Mouse (Mus musculus) c-Kit-negative CD71-positive TER-119-positive erythroid progenitor cells, embryonic 14.5 days (primary cell): Measurements from ENCODE around the gene Tenm4.

Source experiments
- DNase-seq: peaks from one replicate; pipeline ENCODE4 v3.0.0-alpha.2; 2013; ENCODE audit warnings: low read depth, low spot score

The Tenm4 gene

GRCm38 (mm10) chr7:96643461-96644204, 472.6 kb downstream of the Tenm4 start:
- no peak for DNase-seq

- no peak for DNase-seq
Measured at GRCm38 (mm10) chr7:96644205-96644531, 473.1 kb downstream of the Tenm4 start.

GRCm38 (mm10) chr7:96647657-96648056, 476.6 kb downstream of the Tenm4 start:
- no peak for DNase-seq

DNA sequence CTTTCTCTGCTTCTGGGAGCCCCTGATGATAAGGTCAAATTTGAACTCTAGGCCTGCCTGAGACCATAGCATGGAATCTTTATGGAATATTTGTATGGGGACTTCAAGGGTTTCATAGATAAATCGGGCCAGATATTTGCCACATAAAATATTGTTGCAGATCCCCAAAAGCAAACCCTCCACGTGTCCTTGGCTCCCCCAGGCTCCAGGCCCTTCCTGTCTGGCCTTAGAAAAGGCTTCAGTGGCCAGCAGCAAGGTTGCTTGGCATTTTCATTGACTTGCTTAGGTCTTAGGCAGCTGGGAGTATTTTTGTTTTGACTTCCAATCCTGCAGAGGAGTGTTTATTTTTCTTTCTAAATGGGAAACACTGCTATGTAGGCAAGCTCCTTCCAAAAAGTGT, 477.6 kb downstream of the Tenm4 start:
- DNase-seq: no peak

DNA sequence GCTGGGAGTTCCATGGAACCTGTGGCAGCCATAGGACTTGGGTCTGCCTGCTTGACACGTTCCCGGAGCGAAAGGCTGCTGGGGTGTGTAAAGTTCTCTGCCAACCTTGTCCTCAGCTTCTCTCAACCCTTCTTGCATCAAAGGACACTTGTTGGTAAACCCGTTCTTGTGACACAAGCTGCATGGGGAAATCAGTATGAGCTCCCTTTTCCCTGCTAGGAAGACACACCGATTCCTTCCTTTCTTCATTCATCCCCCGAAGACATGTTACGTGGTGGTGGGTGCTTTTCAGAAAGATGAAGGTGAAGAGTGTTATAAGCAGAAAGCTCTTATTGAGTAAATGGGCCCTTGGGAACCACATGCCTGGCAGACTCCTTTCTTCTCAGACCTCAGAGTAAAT, 478.1 kb downstream of the Tenm4 start:
- no peak for DNase-seq

DNA sequence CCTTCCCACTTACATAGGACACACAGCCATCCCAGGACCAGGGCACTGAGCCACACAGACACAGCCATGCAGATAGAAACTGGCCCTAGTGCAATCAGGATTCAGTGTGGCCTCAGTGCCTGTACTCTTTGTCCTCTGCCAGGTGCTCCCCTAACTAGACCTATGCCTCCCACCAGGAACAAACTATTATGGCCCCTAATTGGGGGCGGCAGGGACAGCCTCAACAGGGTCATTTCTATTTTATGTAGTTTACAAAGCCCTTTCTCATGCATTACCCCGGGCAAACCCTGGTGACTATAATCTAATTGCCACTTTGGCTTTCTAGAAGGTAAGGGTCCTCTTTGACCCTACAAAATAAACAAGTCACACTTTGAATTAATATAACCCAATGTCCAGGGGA, 479.4 kb downstream of the Tenm4 start:
- DNase-seq: no peak

- DNase-seq: no peak
Measured at GRCm38 (mm10) chr7:96651055-96651454, 480.0 kb downstream of the Tenm4 start.

GRCm38 (mm10) chr7:96651626-96652341, 480.7 kb downstream of the Tenm4 start:
- no peak for DNase-seq

DNA sequence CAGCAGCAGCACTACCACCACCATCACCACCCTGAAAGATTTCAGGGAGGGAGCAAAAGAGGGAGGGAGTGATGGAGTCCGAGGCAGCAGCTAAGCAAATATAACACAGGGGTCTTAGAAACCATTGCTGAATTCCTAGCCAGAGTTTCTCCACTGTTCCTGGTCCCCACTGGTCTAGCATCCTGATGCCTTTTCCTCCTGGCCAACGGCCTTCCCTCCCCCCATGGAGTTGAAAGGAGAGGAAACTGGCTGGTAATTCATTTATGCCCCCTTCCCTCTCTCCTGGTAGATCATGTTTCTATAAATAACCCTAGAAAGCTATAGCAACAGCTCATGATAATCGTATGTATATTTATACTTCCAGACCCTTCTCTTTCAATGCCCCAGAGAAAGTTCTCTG, 481.8 kb downstream of the Tenm4 start:
- DNase-seq: no peak

- no peak for DNase-seq
Measured at GRCm38 (mm10) chr7:96654206-96654605, 483.2 kb downstream of the Tenm4 start.

GRCm38 (mm10) chr7:96655096-96655716, 484.2 kb downstream of the Tenm4 start:
- no peak for DNase-seq

GRCm38 (mm10) chr7:96657101-96657830, 486.2 kb downstream of the Tenm4 start:
- no peak for DNase-seq

- no peak for DNase-seq
Measured at GRCm38 (mm10) chr7:96657857-96658580, 487.0 kb downstream of the Tenm4 start.

DNA sequence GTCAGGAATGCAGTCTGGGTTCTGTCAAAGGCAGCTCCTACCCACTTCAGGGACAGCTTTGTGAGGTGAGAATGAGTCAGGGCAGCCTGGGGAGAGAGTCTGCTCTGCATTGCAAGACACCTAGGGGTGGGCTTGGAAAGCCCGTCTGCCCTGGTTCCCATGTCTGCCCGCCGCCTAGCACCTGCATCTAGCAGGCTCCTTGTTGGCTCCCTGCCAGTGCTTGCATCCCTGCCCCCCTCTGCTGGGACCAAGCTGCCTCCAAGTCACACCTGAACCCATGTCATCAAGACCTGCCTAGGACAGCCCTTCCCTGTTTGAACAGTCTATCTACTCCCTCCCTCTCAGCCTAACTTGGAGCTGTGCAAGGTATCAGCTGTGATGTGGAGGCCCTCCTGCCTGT, 489.9 kb downstream of the Tenm4 start:
- DNase-seq: no peak

GRCm38 (mm10) chr7:96661352-96662169, 490.5 kb downstream of the Tenm4 start:
- no peak for DNase-seq

- no peak for DNase-seq
Measured at GRCm38 (mm10) chr7:96663336-96663735, 492.3 kb downstream of the Tenm4 start.

- no peak for DNase-seq
Measured at GRCm38 (mm10) chr7:96666366-96666896, 495.4 kb downstream of the Tenm4 start.

- no peak for DNase-seq
Measured at GRCm38 (mm10) chr7:96667688-96668087, 496.6 kb downstream of the Tenm4 start.

DNA sequence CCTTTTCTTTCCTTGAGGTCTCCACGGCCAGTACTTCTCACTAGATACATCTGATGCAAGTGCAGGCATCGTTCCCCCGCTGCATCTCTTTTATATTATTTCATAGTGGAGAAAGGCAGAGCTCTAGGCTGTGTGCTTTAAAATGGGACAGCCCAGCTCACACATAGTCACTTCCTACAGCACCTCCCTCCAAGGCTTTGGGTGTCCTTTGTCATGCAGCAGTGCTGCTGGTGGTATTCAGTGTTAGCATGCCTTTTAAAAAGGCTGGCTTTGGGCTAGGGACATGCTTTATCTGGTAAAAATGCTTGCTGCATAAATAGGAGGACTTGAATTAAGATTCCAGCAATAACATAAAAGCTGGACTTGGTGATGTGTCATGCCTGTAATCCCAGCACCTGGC, 499.0 kb downstream of the Tenm4 start:
- DNase-seq: no peak

- DNase-seq: no peak
Measured at GRCm38 (mm10) chr7:96672322-96672914, 501.4 kb downstream of the Tenm4 start.
